Mouse (Mus musculus) embryonic stem cell, embryonic (primary cell): ENCODE data around the gene Efemp1.

Experiments
- CTCF ChIA-PET, 4 experiments: fragments of 300-600 bp in 2 of 4; fragments of 350-600 bp in 2 of 4; sonication (Branson Sonifier 250); formaldehyde crosslinking; loops; one replicate each; lab custom pipeline; 2022; ENCODE audit warnings: inconsistent platforms in 2 of 4; lab: Charles Lee
- POLR2A ChIA-PET, 4 experiments: fragments of 300-600 bp in 2 of 4; fragments of 350-600 bp in 2 of 4; sonication (Branson Sonifier 250); formaldehyde crosslinking; loops; one replicate each; lab custom pipeline; 2022; ENCODE audit warnings: antibody characterized with exemption in 4 of 4, inconsistent platforms in 1 of 4; lab: Charles Lee

The Efemp1 gene

DNA sequence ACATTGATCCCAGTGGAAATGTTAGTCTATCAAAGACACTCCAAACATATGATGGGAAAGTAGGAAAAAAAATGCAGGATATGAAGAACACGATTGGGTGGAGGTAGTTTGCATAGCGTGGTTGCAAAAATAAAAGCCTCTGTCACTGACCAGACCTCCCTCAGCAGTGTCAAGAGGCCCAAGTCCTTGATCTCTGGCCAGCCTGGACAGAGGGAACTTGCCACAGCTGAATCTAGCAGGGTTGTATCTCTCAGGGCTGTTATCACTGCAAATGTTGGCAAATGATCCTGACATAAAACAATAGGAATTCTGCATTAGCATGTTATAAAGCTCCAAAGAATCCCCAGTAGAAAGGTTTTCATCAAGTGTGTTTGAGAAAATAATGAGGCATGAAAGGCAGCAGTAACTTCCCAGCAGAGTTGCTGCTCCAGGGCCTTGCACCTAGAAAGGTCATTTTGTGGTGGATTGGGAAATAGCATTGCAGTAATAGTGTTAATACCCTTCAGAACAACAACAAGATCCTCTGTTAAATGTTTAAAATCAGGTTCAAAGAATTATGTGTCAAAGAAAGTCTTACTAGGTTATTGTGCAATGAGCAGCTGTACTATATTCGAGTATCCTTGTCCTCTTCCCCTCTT lies 56.0 kb downstream of the Efemp1 start:
- ChIA-PET POLR2A (no interaction called here), CTCF (no interaction called here)

GRCm38 (mm10) chr11:28912469-28913138 lies 59.6 kb downstream of the Efemp1 start:
- ChIA-PET CTCF (no interaction called here), POLR2A (no interaction called here)

GRCm38 (mm10) chr11:28934449-28934848 lies 81.4 kb downstream of the Efemp1 start:
- ChIA-PET CTCF (interaction anchor here in 3 of 4 experiments (0.5 to 1.3 kb wide), 7 partner anchors 9 to 338 kb away, joined by 3 to 5 read pairs (median 4); no protein-coding TSS in a partner anchor), POLR2A (interaction anchor here in 1 of 4 experiments (0.7 kb wide), 1 partner anchor 19 kb away, joined by 3 read pairs; no protein-coding TSS in a partner anchor)

- CTCF ChIA-PET: no interaction called here
- POLR2A ChIA-PET: no interaction called here
These were observed 86.6 kb downstream of the Efemp1 start for GRCm38 (mm10) chr11:28939651-28940050.

DNA sequence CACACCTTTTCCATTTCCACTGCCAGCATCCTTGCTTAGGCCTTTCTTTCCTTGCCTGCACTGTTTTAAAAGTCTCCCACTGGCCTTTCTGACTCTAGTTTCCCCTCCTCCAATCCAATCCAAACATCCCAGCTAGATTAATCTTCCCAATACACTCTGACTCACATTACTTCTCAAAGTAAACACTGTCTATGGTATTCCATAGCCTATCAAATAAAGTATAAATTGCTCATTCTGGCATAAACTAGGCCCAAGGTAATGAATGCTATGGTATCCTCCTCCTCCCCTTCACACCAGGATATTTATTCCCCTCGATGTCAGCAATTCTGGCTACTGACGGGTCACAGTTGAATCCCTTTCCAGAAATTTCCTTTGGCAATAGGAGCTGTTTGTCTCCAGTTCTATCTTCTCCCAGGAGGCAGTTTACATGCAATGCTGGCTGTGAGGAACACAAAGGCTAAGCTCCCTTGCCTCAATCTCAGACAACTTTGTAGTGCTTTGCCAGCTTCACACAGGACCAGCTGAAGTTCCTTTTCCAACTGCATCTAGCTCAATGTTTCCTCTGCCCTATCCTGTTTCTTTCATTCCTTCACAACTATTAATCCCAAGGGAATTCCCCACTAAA lies 98.7 kb downstream of the Efemp1 start:
- CTCF ChIA-PET: no interaction called here
- POLR2A ChIA-PET: interaction anchor here in 1 of 4 experiments (0.6 kb wide), 1 partner anchor 112 kb away, joined by 3 read pairs; no protein-coding TSS in a partner anchor

DNA sequence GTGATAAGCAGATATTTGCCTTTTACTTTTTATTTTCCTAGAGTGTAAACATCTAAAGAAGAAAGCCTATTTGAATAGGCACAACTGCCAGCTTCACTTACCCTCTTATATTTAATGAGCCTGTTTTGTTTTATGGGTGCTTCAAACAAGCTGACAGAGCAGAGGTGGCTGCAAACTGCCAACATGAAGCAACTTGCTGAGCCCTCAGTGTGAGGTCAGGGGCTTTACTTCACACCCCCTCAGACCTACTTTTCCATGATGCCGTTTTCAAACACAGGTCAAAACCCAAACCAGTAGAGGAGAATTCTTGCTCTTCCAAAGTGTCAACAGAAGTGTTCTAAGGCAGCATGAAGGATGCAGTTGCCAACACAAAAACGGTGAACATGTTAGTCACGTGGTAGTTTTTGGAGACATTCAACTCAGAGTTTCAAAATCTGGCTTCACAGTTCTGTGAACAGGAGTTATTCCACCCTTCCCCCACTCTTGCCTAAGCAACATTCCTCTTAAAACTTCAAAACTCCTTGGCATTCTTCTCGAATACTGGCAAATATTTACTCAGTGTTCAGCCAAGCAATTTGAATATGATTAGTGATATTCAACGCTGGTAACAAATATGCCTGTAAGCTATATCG lies 101.8 kb downstream of the Efemp1 start:
- CTCF ChIA-PET: no interaction called here

GRCm38 (mm10) chr11:28955305-28955701 lies 102.3 kb downstream of the Efemp1 start:
- ChIA-PET POLR2A (no interaction called here), CTCF (interaction anchor here in 1 of 4 experiments (0.6 kb wide), 1 partner anchor 560 kb away, joined by 4 read pairs; the partner anchor contains the start of gene Prorsd1)

More for the DNA sequence above, 101.8 kb downstream of the Efemp1 start:
- POLR2A ChIA-PET: no interaction called here

DNA sequence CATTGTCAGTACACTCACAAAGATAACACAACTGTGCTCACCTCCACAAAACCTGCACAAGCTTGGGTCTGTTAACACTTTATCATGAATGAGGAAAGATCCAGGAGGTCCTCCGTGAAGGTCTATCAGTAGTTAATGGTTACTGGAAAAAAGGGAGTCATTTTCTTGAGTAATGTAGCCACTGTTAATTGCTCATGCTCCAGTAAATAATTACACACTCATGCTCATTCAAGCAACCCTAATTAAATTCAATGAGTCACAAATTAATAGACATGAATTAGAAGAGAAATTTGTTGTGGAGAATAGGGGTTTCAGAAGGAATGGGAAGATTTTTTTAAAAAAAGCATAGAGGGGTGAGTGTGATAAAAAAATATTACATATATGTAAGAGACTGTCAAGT lies 108.4 kb downstream of the Efemp1 start:
- POLR2A ChIA-PET: no interaction called here
- CTCF ChIA-PET: no interaction called here
